Mouse (Mus musculus) cortical plate, adult 2 months (tissue): ENCODE results near the gene Serpina3f. TPM values are rescaled to one million over a fixed set of nuclear protein-coding genes. Genes with fewer than 3 reads are reported as not detected.
"Not testable (repeated sequence)": the region's sequence is repeated elsewhere in the genome, so short reads cannot be mapped to it uniquely, and the experiment has no call there.

Source experiments
- H3K27ac ChIP-seq: fragments of 200-500 bp; 2 replicates; pipeline ENCODE4 v1.5.1; 2012; ENCODE audit warnings: low read length, control low read depth, inconsistent platforms; ENCODE audit not compliant: insufficient read depth
- H3K4me1 ChIP-seq: fragments of 200-500 bp; 2 replicates; pipeline ENCODE4 v1.6.1; 2011; ENCODE audit warnings: low read length; ENCODE audit not compliant: control insufficient read depth, insufficient read depth
- H3K4me3 ChIP-seq: fragments of 200-500 bp; 2 replicates; pipeline ENCODE4 v1.5.1; 2011; ENCODE audit warnings: mild to moderate bottlenecking, low read length, control low read depth; ENCODE audit not compliant: insufficient read depth
- CTCF ChIP-seq: fragments of 200-500 bp; IDR thresholded peaks from 2 replicates; pipeline ENCODE4 v1.5.1; 2011; ENCODE audit warnings: mild to moderate bottlenecking, control low read depth, low read length; ENCODE audit not compliant: insufficient read depth; ENCODE audit errors: extremely low read depth
- POLR2A ChIP-seq: fragments of 200-500 bp; IDR thresholded peaks from 2 replicates; pipeline ENCODE4 v1.6.1; 2011; ENCODE audit warnings: mild to moderate bottlenecking, low read length, control low read depth; ENCODE audit not compliant: insufficient read depth; ENCODE audit errors: extremely low read depth
- polyA plus RNA-seq: library from polyadenylated mRNA; depleted of rRNA; stranded (reverse); fragments of >200 nt; gene quantifications from 2 replicates; pipeline ENCODE4 v1.2.3, GENCODE M21; 2012

The Serpina3f gene
- polyA plus RNA-seq, 1 experiment = not detected

- TF ChIP-seq CTCF = no peak
- TF ChIP-seq POLR2A = no peak
- Histone ChIP-seq H3K4me1 (no peaks in the 10 kb centered on the region), H3K4me3 (no peak overlapping the region), H3K27ac (no peak overlapping the region)
These were observed 4.5 kb upstream of the Serpina3f start for GRCm38 (mm10) chr12:104209802-104210201.

- Histone ChIP-seq H3K4me1 (no peaks in the 10 kb centered on the region), H3K27ac (no peak overlapping the region)
- TF ChIP-seq CTCF (no peak), POLR2A (no peak)
These were observed 477 bp upstream of the Serpina3f start for GRCm38 (mm10) chr12:104213689-104214444.

GRCm38 (mm10) chr12:104215249-104215648, 905 bp downstream of the Serpina3f start:
- no peak for TF ChIP-seq CTCF
- no peak for TF ChIP-seq POLR2A
- Histone ChIP-seq H3K4me1 (no peaks in the 10 kb centered on the region), H3K27ac (no peak overlapping the region), H3K4me3 (no peak overlapping the region)

More at GRCm38 (mm10) chr12:104213689-104214444, 477 bp upstream of the Serpina3f start:
- H3K4me3 ChIP-seq = no peak overlapping the region

GRCm38 (mm10) chr12:104221616-104222015, 7.3 kb downstream of the Serpina3f start:
- H3K27ac ChIP-seq = no peak overlapping the region
- H3K4me1 ChIP-seq = no peaks in the 10 kb centered on the region
- H3K4me3 ChIP-seq = no peak overlapping the region
- TF ChIP-seq CTCF = no peak
- no peak for TF ChIP-seq POLR2A

GRCm38 (mm10) chr12:104223690-104224089, 9.3 kb downstream of the Serpina3f start:
- TF ChIP-seq CTCF = no peak
- TF ChIP-seq POLR2A = no peak

GRCm38 (mm10) chr12:104224598-104225300, 10.4 kb downstream of the Serpina3f start:
- no peak overlapping the region for H3K27ac ChIP-seq
- H3K4me1 ChIP-seq = no peaks in the 10 kb centered on the region
- no peak overlapping the region for H3K4me3 ChIP-seq
- TF ChIP-seq POLR2A = no peak
- TF ChIP-seq CTCF = no peak

More at GRCm38 (mm10) chr12:104223690-104224089, 9.3 kb downstream of the Serpina3f start:
- no peaks in the 10 kb centered on the region for H3K4me1 ChIP-seq
- no peak overlapping the region for H3K4me3 ChIP-seq
- H3K27ac ChIP-seq = no peak overlapping the region

GRCm38 (mm10) chr12:104230762-104231161, 16.4 kb downstream of the Serpina3f start:
- TF ChIP-seq CTCF (no peak), POLR2A (no peak)
- no peaks in the 10 kb centered on the region for H3K4me1 ChIP-seq
- no peak overlapping the region for H3K27ac ChIP-seq
- H3K4me3 ChIP-seq = no peak overlapping the region

- Histone ChIP-seq H3K4me1 (no peaks in the 10 kb centered on the region), H3K4me3 (no peak within 1 kb of the TSS), H3K27ac (no peak within 1 kb of the TSS)
- TF ChIP-seq POLR2A = no peak
- no peak for TF ChIP-seq CTCF
These were observed 21.6 kb downstream of the Serpina3f start, which contains the start of gene Serpina3g for GRCm38 (mm10) chr12:104235915-104236314. Gene Serpina3g, plus strand, starts transcription at chr12:104236245.

GRCm38 (mm10) chr12:104238048-104238447, 23.7 kb downstream of the Serpina3f start:
- H3K4me3 ChIP-seq, H3K4me1 ChIP-seq, H3K27ac ChIP-seq: not testable (repeated sequence)

- H3K27ac ChIP-seq = no peak overlapping the region
- H3K4me3 ChIP-seq = no peak overlapping the region
- TF ChIP-seq POLR2A (no peak), CTCF (no peak)
- peaks cover 4% of the 10 kb centered on the region; the same call in 1 of the 2 replicates for H3K4me1 ChIP-seq
These were observed 29.0 kb downstream of the Serpina3f start for GRCm38 (mm10) chr12:104243307-104243706.
